Mouse (Mus musculus) thymus, adult 2 months (tissue): ENCODE measurements around the gene Atoh7. TPM values are rescaled to one million over a fixed set of nuclear protein-coding genes. Genes with fewer than 3 reads are reported as not detected.

Experiments used
- DNase-seq: peaks from one replicate; pipeline ENCODE4 v3.0.0; 2021
- H3K27ac ChIP-seq: fragments of 200-500 bp; 2 replicates; pipeline ENCODE4 v1.5.1; 2012; ENCODE audit warnings: low read length, control low read depth; ENCODE audit not compliant: control insufficient read depth, insufficient read depth
- H3K27me3 ChIP-seq: fragments of 200-500 bp; 2 replicates; pipeline ENCODE4 v1.6.1; 2012; ENCODE audit warnings: mild to moderate bottlenecking, low read length, moderate library complexity, mixed read lengths; ENCODE audit not compliant: control insufficient read depth, insufficient read depth
- H3K36me3 ChIP-seq: fragments of 200-500 bp; 2 replicates; pipeline ENCODE4 v1.6.1; 2012; ENCODE audit warnings: mild to moderate bottlenecking, low read length, moderate library complexity; ENCODE audit not compliant: control insufficient read depth, insufficient read depth
- H3K4me1 ChIP-seq: fragments of 200-500 bp; replicated peaks from 2 replicates; pipeline ENCODE4 v1.6.1; 2012; ENCODE audit warnings: low read length; ENCODE audit not compliant: control insufficient read depth, insufficient read depth
- H3K4me3 ChIP-seq: fragments of 200-500 bp; 2 replicates; pipeline ENCODE4 v1.5.1; 2012; ENCODE audit warnings: mild to moderate bottlenecking, low read length, control low read depth, moderate library complexity; ENCODE audit not compliant: control insufficient read depth, insufficient read depth
- CTCF ChIP-seq: fragments of 200-500 bp; IDR thresholded peaks from 2 replicates; pipeline ENCODE4 v1.5.1; 2012; ENCODE audit warnings: mild to moderate bottlenecking, control low read depth, low read length, moderate library complexity, borderline replicate concordance; ENCODE audit not compliant: control insufficient read depth, poor library complexity, insufficient read depth; ENCODE audit errors: extremely low read depth
- POLR2A ChIP-seq: fragments of 200-500 bp; IDR thresholded peaks from 2 replicates; pipeline ENCODE4 v1.6.1; 2012; ENCODE audit warnings: mild to moderate bottlenecking, low read length, control low read depth, moderate library complexity; ENCODE audit not compliant: control insufficient read depth, poor library complexity, insufficient read depth; ENCODE audit errors: extremely low read depth
- WGBS: fragments of 180-500 bp; shearing (Covaris S2); methylation state at CpG from one replicate; pipeline ENCODE4 v1.1.7; 2018; 5-methylcytosine and 5-hydroxymethylcytosine counted together
- polyA plus RNA-seq: library from polyadenylated mRNA; depleted of rRNA; stranded (reverse); fragments of >200 nt; gene quantifications from 2 replicates; pipeline ENCODE4 v1.2.3, GENCODE M21; 2012; rRNA removed

The Atoh7 gene
- polyA plus RNA-seq, 1 experiment, result 0.05 TPM

- no peak for DNase-seq
- whole genome bisulfite sequencing, result 94% methylated on average over 4 of the region's 4 CpGs
- Histone ChIP-seq H3K36me3 (no peaks in the 10 kb centered on the region), H3K27me3 (no peaks in the 10 kb centered on the region), H3K27ac (no peak overlapping the region), H3K4me1 (no peaks in the 10 kb centered on the region), H3K4me3 (no peak overlapping the region)
- TF ChIP-seq POLR2A, result no peak
- no peak for TF ChIP-seq CTCF
These were observed 33.9 kb downstream of the Atoh7 start for GRCm38 (mm10) chr10:63133326-63133725.

- TF ChIP-seq CTCF, result no peak
- TF ChIP-seq POLR2A, result no peak
- Histone ChIP-seq H3K4me3 (no peak overlapping the region), H3K27ac (no peak overlapping the region), H3K27me3 (no peaks in the 10 kb centered on the region), H3K4me1 (no peaks in the 10 kb centered on the region), H3K36me3 (no peaks in the 10 kb centered on the region)
- 86% methylated on average over 12 of the region's 12 CpGs for WGBS
- no peak for DNase-seq
These were observed 36.2 kb downstream of the Atoh7 start for GRCm38 (mm10) chr10:63135680-63136079.

- Histone ChIP-seq H3K4me1 (no peaks in the 10 kb centered on the region), H3K27me3 (no peaks in the 10 kb centered on the region), H3K4me3 (no peak overlapping the region), H3K36me3 (no peaks in the 10 kb centered on the region), H3K27ac (no peak overlapping the region)
- DNase-seq, result no peak
- TF ChIP-seq POLR2A (no peak), CTCF (no peak)
- WGBS, result 82% methylated on average over 6 of the region's 6 CpGs
These were observed 37.0 kb downstream of the Atoh7 start for GRCm38 (mm10) chr10:63136436-63136835.

GRCm38 (mm10) chr10:63142660-63143059 lies 43.2 kb downstream of the Atoh7 start:
- no peaks in the 10 kb centered on the region for H3K4me1 ChIP-seq
- WGBS, result 95% methylated on average over 13 of the region's 13 CpGs
- no peaks in the 10 kb centered on the region for H3K36me3 ChIP-seq
- H3K4me3 ChIP-seq, result no peak overlapping the region
- DNase-seq, result no peak
- no peak for TF ChIP-seq POLR2A
- no peak for TF ChIP-seq CTCF
- H3K27ac ChIP-seq, result no peak overlapping the region
- no peaks in the 10 kb centered on the region for H3K27me3 ChIP-seq

Other genes with a start within 250 kb of the Atoh7 start
- 5.7 and 6.7 TPM in 2 replicates for gene Tet1, start 190.7 kb upstream of the Atoh7 start, polyA plus RNA-seq
- 24.0 and 34.0 TPM in 2 replicates for gene Slc25a16, start 179.0 kb upstream of the Atoh7 start, polyA plus RNA-seq
- 20.0 and 23.6 TPM in 2 replicates for gene Dna2, start 152.6 kb upstream of the Atoh7 start, polyA plus RNA-seq
- 7.5 and 8.0 TPM in 2 replicates for gene Rufy2, start 119.4 kb upstream of the Atoh7 start, polyA plus RNA-seq
- gene Hnrnph3, start 75.4 kb upstream of the Atoh7 start, polyA plus RNA-seq, result 22.8 and 27.2 TPM in 2 replicates
- gene Pbld2, start 75.3 kb upstream of the Atoh7 start, polyA plus RNA-seq, result 0.42 and 0.62 TPM in 2 replicates
- gene Pbld1, start 39.5 kb upstream of the Atoh7 start, polyA plus RNA-seq, result 0.23 and 0.55 TPM in 2 replicates
- 0.22 and 0.98 TPM in 2 replicates for gene Mypn, start 104.3 kb downstream of the Atoh7 start, polyA plus RNA-seq
- gene Herc4, start 144.2 kb downstream of the Atoh7 start, polyA plus RNA-seq, result 23.4 and 26.6 TPM in 2 replicates